Mouse (Mus musculus) heart, adult 8-10 months (tissue): Measurements from ENCODE around the gene Cbfa2t3. TPM values are rescaled to one million over a fixed set of nuclear protein-coding genes. Genes with fewer than 3 reads are reported as not detected.

Experiments used
- DNase-seq: peaks from one replicate; pipeline ENCODE4 v3.0.0; 2022; ENCODE audit warnings: low spot score
- total RNA-seq, 4 experiments: library from RNA; stranded (reverse); gene quantifications; 2 replicates each; pipeline ENCODE4 v1.2.4; 2022

Gene Cbfa2t3
- total RNA-seq, 4 experiments from 2014 or later: 15.1 to 22.1 (median 18.2) TPM

- DNase-seq: no peak
These were observed 20.0 kb upstream of the Cbfa2t3 start for GRCm38 (mm10) chr8:122718711-122719499.

- no peak for DNase-seq
These were observed 19.1 kb upstream of the Cbfa2t3 start for GRCm38 (mm10) chr8:122717869-122718509.

- no peak for DNase-seq
These were observed 17.7 kb upstream of the Cbfa2t3 start for GRCm38 (mm10) chr8:122716566-122716965.

- DNase-seq: no peak
These were observed 14.2 kb upstream of the Cbfa2t3 start for GRCm38 (mm10) chr8:122713157-122713518.

- DNase-seq: no peak
These were observed 13.7 kb upstream of the Cbfa2t3 start for GRCm38 (mm10) chr8:122712411-122713156.

GRCm38 (mm10) chr8:122711891-122712365 lies 13.0 kb upstream of the Cbfa2t3 start:
- peak; percentile 85 for DNase-seq

- no peak for DNase-seq
These were observed 12.6 kb upstream of the Cbfa2t3 start for GRCm38 (mm10) chr8:122711480-122711879.

GRCm38 (mm10) chr8:122709340-122710111 lies 10.6 kb upstream of the Cbfa2t3 start:
- no peak for DNase-seq

GRCm38 (mm10) chr8:122707184-122707583 lies 8.3 kb upstream of the Cbfa2t3 start:
- DNase-seq: no peak

- no peak for DNase-seq
These were observed 7.1 kb upstream of the Cbfa2t3 start for GRCm38 (mm10) chr8:122705901-122706561.

- no peak for DNase-seq
These were observed 5.7 kb upstream of the Cbfa2t3 start for GRCm38 (mm10) chr8:122704612-122705011.

- no peak for DNase-seq
These were observed 4.0 kb upstream of the Cbfa2t3 start for GRCm38 (mm10) chr8:122702957-122703356.

- DNase-seq: no peak
These were observed 3.5 kb upstream of the Cbfa2t3 start for GRCm38 (mm10) chr8:122702301-122702941.

GRCm38 (mm10) chr8:122701441-122702185 lies 2.7 kb upstream of the Cbfa2t3 start:
- no peak for DNase-seq

GRCm38 (mm10) chr8:122700628-122701027 lies 1.7 kb upstream of the Cbfa2t3 start:
- DNase-seq: no peak

GRCm38 (mm10) chr8:122698254-122698768 lies 598 bp downstream of the Cbfa2t3 start:
- no peak for DNase-seq

- no peak for DNase-seq
These were observed 1.3 kb downstream of the Cbfa2t3 start for GRCm38 (mm10) chr8:122697586-122697985.

- no peak for DNase-seq
These were observed 1.7 kb downstream of the Cbfa2t3 start for GRCm38 (mm10) chr8:122697181-122697581.

- no peak for DNase-seq
These were observed 3.4 kb downstream of the Cbfa2t3 start for GRCm38 (mm10) chr8:122695438-122696042.
